In the genomic region with DNA sequence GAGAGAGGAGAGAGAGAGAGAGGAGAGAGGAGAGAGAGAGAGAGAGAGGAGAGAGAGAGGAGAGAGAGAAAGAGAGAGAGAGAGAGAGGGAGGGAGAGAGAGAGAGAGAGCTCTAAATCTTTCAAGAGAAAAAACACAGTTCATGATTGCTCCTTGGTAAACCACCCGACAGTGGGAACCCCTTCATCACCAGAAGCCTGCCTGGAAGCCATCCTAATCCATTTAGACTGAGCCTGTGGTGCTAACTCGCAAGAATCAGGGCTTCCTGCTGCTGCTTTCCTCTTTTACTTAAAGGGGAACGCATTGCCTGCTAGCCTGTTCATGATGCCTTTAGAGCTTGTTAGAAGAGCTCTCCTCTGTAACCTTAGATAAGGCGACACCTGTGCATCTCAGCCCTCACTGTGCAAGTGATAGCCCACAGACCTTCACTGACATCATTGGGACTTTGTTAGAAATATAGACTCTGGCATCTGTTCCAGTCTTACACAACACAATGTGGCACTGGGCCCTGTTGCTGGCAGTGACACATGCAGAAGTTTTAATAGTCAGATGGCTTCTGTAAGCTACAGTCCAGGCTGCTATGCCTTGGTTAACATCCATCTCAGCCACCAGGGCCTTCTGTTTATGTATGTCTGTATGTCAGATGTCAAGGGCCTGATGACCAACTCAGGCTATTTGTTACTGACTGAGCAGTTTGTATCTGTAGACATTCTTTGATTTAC, we compare ENCODE assay signal across 15 mouse cellular contexts. TPM values are rescaled to one million over a fixed set of nuclear protein-coding genes. Genes with fewer than 3 reads are reported as not detected.
DNase-seq lines count a peak whose midpoint lies in the region; ATAC-seq and TF ChIP-seq lines count a peak whose summit lies in the region.
"Had no signal": no experiment of that assay in that cellular context is flagged by ENCODE, and none has a peak within 500 bp of the region (broad histone marks: within the 10 kb centered on the region; RNA-seq: fewer than 3 reads in every experiment).

No protein-coding gene starts in this region.

- H3K4me1 ChIP-seq in limb, embryonic 14.5 days (ENCODE audit: control insufficient read depth, insufficient read depth, low read length): peaks cover 52% of the 10 kb centered on the region

- no peak overlapping the region for H3K4me3 ChIP-seq in limb, embryonic 14.5 days (replicated peaks; ENCODE audit: low read length)
- H3K4me3 ChIP-seq: hindbrain, embryonic 10.5 days; intestine, embryonic 15.5 days; limb, embryonic 12.5 days; megakaryocyte, embryonic 14.5 days had no signal

- DNase-seq in cerebellum, postnatal 14 days: peak; percentile 18 to 20
- DNase-seq in cerebellum, postnatal 36 days: no peak
- DNase-seq in kidney, adult 9 months: peak; percentile 6
- no peak for DNase-seq in kidney, postnatal 10 days
- DNase-seq in lung, postnatal 14 days: peak; percentile 30
- DNase-seq in lung, postnatal 25 days (ENCODE audit: low spot score): no peak
- DNase-seq in limb, embryonic 14.5 days (ENCODE audit: low spot score): peak; percentile 15
- no peak for DNase-seq in ovary, postnatal 36 days (ENCODE audit: low spot score)
- DNase-seq: cerebellum, adult 9-11 months had no signal

- H3K27ac ChIP-seq in limb, embryonic 14.5 days (replicated peaks; ENCODE audit: low read depth, low read length): no peak overlapping the region
- H3K27ac ChIP-seq: hindbrain, embryonic 10.5 days; kidney, postnatal 0 days had no signal

- ATAC-seq in limb, embryonic 14.5 days (ENCODE audit: low FRiP score, low read depth): no peak
- ATAC-seq: intestine, embryonic 15.5 days had no signal

- no peaks in the 10 kb centered on the region for H3K36me3 ChIP-seq in limb, embryonic 14.5 days (ENCODE audit: control insufficient read depth, insufficient read depth, low read length)
- H3K36me3 ChIP-seq: hindbrain, embryonic 10.5 days; intestine, embryonic 15.5 days; limb, embryonic 12.5 days had no signal

- H3K4me2 ChIP-seq in limb, embryonic 14.5 days (replicated peaks; ENCODE audit: low read depth, low read length, severe bottlenecking): no peak overlapping the region
- H3K4me2 ChIP-seq: intestine, embryonic 15.5 days; limb, embryonic 12.5 days had no signal

- no peak overlapping the region for H3K9ac ChIP-seq in limb, embryonic 14.5 days (ENCODE audit: low read depth, low read length, severe bottlenecking)
- H3K9ac ChIP-seq: intestine, embryonic 15.5 days; limb, embryonic 12.5 days had no signal

- no peak for TF ChIP-seq POLR2A in limb, embryonic 14.5 days (IDR thresholded peaks at IDR 0.05; ENCODE audit: borderline replicate concordance, extremely low read depth, insufficient read depth, insufficient read length)

- 26% methylated on average over 4 of the region's 4 CpGs for WGBS in limb, embryonic 14.5 days

- H3K27me3 ChIP-seq in limb, embryonic 14.5 days (ENCODE audit: control insufficient read depth, insufficient read depth, low read length): peaks cover 5% of the 10 kb centered on the region; the same call in 1 of the 2 replicates
- H3K27me3 ChIP-seq: intestine, embryonic 15.5 days had no signal

- H3K9me3 ChIP-seq in limb, embryonic 14.5 days (ENCODE audit: control insufficient read depth, low read length): no peaks in the 10 kb centered on the region
- H3K9me3 ChIP-seq: hindbrain, embryonic 10.5 days; intestine, embryonic 15.5 days; limb, embryonic 12.5 days; megakaryocyte, embryonic 14.5 days had no signal

RNA-seq across cellular contexts. Expression of gene Pamr1, which starts 8.2 kb away (rescaled TPM):
- 70.8 and 73.4 TPM in 2 replicates for polyA plus RNA-seq in limb, embryonic 14.5 days (2012; rRNA removed)
- polyA plus RNA-seq in limb, embryonic 14.5 days (2014; fragmentation: Nextera tagmentation; extraction: Ambion mirVana): 58.9 and 63.6 TPM in 2 replicates
- polyA plus RNA-seq: C2C12 had no signal

Comparison
In these comparisons a context has a peak if more than half of its experiments do, and no peak if none do; other contexts are left out.
1. DNase-seq: peak in cerebellum, postnatal 14 days (2 of 2), kidney, adult 9 months (single experiment), lung, postnatal 14 days (single experiment) and limb, embryonic 14.5 days (single experiment); none in cerebellum, postnatal 36 days (0 of 2), kidney, postnatal 10 days (single experiment), lung, postnatal 25 days (single experiment) and ovary, postnatal 36 days (single experiment).